Mouse (Mus musculus) naive thymus-derived CD4-positive, alpha-beta T cell, adult 2 months (primary cell): ENCODE data around the gene Enthd1.
A peak's percentile ranks its signal among the peaks of the same experiment; 100 is the strongest.

ENCODE experiments used
- DNase-seq: peaks from one replicate; pipeline ENCODE4 v3.0.0-alpha.2; 2011; ENCODE audit warnings: low read depth

Gene Enthd1

DNA sequence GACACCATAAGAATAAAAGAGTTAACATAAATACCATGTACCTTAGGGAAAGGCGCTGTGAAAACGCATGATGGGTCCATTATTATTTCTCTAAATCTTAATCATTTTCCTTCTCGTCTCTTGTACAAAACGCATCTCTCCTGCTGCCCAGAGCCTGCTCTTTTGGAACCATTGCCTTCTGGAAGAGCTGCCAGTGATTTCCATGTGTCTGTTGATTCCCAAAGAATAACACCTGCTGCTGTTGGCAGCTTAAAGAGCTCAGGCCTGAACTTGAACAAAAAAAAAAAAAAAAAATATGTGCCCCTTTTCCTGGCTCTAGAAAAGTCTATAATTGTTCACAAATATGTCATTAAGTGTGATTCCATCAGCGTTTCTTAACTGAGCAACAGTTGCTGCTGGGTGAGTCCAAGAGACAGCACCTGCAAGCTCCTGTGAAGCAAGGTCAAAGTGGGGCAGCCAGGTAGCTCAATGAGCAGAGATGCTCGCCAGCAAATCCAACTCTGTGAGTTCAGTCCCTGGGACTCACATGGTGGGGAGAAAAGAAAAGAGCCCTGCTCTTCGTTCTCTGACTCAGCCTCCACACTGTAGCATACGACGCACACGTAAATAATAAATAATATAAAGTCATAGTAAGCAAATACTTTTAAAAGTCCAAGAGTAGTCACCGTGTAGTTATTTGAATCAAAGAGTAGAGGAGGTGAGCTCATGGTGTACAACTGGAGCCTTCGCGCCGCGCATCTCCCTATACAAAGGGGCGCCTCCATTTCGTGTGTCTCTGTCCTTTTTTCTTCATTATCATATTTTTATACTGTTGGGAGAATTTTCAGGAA lies 9.5 kb upstream of the Enthd1 start:
- peak; percentile 59 for DNase-seq

GRCm38 (mm10) chr15:80572811-80573520 lies 8.0 kb upstream of the Enthd1 start:
- peak; percentile 53 for DNase-seq

DNA sequence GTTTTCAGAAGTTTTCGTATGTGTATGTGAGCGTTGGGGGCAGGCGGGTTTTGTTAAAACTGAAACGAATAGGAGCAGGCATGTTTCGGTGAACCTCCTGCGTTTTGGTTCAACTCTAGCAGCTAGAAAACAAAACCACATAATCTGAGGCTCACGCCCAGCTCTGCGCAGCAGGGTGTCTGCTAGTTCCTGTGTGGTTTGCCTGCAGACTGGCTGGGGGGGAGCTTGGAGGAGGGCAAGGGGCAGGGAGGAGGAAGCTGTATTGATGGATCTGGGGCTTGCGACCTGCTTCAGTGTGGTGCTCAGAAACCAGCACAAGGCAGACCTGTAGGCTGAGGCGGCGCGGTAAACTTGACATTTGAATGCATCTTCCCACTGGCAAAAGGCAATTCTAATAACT lies 7.3 kb upstream of the Enthd1 start, which contains the start of gene Grap2:
TSS of gene Grap2 (plus strand) at position 304 of the 400 bp plus-strand sequence.
- peak; percentile 95 for DNase-seq

DNA sequence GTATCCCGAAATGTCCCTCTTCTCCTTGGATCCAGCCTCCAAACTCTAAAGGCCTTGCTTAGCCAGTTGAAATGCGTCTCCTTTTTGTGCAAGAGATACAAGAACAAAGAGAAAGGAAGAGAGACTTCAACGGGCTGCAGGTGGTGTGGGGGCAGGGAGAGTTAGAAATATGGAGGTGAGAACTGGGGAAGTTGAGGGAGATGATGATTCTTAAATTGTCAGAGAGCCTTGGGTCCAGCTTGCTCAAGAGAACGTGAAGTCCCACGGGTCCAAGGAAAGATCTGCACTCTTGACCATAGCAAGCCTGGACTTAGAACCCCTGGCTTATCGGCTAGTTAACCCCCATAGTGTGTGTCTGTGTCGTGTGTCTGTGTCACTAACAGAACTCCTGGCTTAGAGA lies 6.7 kb upstream of the Enthd1 start:
- DNase-seq: peak; percentile 73

DNA sequence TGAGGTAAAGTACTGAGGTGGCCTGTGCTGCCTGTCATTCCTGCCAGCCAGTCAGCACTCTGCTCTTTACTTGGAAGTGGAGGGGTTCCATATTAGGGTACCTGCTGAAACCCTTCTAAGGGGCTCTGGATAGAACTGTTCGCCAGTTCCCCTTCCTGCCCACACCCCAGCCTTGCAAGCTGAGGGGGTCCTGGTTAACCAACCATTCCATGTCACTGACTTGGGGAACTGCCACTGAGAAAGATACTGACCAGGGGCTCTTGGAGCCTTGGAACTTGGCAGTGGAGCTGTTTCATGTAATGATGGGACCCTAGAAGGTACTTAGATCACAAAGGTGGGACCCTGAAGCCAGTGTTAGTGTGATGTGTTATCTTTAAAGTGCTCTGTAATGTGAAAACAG lies 5.3 kb upstream of the Enthd1 start:
- DNase-seq: peak; percentile 22

DNA sequence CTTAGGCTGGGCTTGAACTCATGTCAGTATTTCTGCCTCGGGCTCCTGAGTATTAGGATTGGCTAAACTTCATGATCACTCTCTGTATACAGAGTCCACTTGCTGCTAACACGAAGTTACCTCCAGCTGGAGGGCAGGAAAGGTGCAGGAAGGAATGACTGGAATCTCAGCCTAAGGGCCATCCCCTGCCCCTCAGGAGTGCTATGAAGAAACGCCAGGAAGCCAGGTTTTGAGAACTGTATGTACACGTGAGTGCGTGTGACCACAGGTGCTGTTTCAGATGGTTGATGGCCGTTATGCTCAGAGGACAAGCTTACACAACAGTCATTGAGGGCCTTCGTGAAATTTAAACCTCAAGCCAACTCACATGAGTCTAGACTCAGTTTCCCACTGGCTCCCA lies 4.2 kb upstream of the Enthd1 start:
- no peak for DNase-seq

- DNase-seq: peak; percentile 52
Observed at GRCm38 (mm10) chr15:80567731-80568130, 2.8 kb upstream of the Enthd1 start.

DNA sequence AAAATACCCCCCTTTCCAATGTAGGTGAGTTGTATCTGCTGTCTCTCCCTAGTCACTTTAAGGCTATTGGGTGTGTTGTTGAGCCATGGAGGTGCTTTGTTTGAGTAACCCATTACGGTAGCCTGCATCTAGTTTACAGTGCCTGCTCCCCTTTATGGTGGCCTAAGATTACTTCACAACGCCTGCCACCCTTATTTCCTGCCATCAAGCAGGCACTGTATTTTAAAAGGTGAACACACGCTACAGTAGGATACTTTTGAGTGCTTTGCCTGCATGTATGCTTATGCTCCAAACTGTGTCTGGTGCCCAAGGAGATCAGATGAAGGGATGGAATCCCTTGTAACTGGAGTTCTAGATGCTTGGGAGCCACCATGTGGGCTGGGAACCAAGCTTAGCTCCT lies 2.2 kb upstream of the Enthd1 start:
- peak; percentile 70 for DNase-seq

DNA sequence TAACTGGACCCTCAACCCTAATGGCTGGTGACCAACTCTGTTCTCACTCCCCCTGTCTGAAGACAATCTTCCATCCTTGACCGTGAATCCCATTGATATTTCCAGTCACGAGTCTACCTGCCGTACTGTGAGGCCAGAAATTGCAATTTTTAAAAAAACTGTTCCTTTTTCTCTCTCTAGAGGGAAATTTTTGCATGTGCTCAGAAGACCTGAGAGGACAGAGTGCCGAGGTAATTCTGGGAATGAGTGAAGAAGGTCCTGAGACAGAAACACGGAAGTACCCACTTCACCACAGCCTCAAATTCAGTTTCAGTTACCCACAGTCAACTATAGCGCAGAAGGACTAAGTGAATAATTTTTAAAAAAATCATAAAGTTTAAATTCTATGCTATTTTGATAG lies 1.7 kb upstream of the Enthd1 start:
- no peak for DNase-seq

DNA sequence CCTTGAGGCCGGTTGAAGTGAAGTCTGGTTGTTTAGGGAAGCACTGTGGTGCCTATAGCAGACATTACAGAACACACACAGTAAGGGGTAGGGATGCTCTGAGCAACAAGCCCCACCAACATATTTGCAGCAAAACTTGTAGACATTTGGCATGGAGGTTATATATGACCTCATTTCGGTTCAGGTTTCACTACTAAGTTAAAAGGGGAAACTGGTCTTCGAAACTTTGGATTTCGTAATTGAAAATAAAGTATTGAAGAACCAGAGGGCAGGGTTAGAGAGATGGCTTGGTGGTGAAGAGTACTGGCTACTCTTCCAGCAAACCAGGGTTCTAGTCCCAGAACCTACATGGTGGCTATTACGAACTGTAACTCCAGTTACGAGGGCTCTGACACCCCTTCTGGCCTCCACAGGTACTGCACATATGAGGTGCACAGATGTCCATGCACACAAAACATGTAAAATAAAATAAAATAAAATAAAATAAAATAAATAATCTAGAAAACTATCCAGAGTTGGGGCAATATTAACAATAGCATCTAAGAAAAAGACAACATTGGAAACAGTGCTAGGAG lies 1.2 kb downstream of the Enthd1 start:
- DNase-seq: peak; percentile 58

DNA sequence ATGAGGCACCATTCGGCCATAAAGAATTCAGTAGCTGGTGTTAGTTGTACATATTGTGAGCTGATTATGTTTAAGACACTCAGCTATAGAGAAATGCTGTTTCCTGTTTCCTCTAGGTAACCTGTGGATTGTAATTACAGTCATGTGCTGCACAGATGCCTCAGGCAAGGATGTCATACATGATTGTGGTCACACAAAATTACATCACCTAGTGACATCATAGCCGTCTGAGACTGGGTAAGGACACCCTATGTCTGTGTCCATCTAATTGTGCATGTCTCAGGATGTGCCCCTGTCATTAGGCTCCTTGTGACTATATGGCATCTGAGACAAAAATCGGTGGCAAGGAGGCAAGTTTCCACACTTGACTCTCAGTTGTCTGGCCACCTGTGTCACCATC lies 2.5 kb downstream of the Enthd1 start:
- DNase-seq: peak; percentile 82

DNA sequence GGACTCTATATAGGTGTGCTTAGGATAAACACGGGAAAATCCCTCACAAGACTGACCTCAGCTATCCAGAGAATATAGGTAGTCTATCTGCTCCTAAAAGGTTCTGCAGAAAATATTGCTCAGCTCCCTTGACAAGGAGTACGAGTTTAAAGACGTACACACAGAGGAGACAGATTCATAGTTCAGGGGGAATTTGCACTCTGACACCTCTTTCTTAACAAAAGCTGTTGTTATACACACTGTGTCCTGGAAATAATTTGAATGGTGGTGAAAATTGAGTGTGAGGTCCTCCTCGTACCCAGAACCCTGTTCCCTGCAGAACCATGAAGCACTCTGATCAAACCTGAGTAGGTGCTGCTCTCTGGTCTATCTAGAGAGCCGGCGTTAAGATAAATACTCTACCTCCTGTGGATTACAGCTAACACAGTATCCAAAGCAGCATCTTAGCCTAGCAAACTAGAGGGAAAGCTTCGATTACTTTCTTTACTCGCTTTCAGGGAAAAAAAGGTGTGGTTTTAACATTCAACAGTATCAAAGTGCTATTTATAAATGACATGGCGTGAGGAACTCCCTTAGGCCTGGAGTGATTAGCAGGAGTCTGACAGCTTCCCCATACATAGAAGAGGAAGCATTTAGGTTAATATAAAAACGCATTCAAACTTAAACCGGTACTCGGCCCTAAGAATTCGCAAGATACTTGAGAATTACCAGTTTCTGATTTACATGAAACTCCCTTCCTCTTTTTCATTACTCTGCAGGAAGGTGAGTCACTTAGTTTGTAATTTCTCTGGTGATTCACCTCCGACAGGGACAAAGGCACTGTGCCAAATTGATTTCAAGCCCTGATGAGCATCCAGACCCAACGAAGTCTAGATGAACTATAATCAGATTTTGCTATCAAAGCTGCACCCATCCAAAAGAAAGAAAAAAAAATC lies 4.0 kb downstream of the Enthd1 start:
- peak; percentile 61 for DNase-seq

- DNase-seq: no peak
Observed at GRCm38 (mm10) chr15:80559978-80560377, 5.0 kb downstream of the Enthd1 start.

DNA sequence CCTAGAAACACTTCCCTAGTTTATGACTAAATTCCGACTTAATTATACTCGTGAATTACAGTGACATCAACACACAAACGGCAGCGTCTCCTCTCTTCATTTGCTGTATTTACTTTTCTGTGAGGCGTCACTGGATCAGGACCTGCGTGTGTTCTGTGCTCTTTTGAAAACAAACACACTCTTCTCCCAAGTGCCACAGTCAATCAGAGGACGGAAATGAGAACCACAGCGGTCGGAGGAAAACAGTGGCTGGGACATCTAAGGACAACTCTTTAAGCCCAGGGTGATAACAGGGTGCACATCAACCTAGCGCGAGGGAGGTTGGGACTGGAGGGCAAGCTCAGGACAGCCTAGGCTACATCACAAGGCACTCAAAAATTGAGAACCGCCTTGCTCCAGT lies 5.4 kb downstream of the Enthd1 start:
- DNase-seq: peak; percentile 77

DNA sequence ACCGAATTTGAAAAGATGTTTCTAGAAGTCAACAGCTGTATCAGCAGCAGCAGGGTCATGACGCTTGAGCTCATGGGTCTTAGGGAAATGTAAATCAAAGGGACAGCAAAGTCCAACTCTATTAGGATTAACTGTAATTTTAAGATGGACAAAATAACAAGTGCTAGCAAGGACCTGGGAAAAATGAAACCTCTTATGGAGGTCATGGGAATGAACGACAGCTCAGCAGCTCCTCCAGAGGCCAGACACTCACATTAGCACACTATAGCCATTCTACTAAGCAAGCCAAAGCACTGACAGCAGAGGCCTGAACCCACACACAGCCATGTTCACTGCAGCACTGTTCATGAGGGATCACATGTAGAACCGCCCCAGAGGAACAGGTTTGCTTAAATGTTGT lies 7.2 kb downstream of the Enthd1 start:
- peak; percentile 58 for DNase-seq

DNA sequence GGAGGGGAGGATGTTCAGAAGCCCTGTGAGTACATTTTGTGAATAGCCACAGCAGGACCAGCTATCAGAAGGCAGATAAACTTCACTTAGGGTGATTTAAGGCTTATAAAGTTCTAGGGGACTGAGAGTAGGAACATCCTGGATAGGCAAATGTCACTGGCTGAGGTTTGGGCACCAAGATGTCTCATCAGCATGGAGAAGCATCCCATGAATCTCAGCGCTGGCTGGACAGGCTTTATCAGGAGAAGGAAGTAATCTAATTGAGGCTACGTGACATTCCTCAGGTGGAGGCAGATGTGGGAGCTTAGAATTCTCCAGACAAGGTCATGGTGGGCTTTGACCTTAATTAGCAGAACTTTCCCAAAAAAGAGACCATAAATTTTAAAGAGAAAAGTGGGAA lies 8.9 kb downstream of the Enthd1 start:
- no peak for DNase-seq

GRCm38 (mm10) chr15:80554860-80555822 lies 9.8 kb downstream of the Enthd1 start:
- DNase-seq: peak; percentile 82

GRCm38 (mm10) chr15:80545430-80545829 lies 19.5 kb downstream of the Enthd1 start:
- no peak for DNase-seq

GRCm38 (mm10) chr15:80544115-80544514 lies 20.8 kb downstream of the Enthd1 start:
- DNase-seq: peak; percentile 73

- peak; percentile 86 for DNase-seq
Observed at GRCm38 (mm10) chr15:80538671-80539340, 26.1 kb downstream of the Enthd1 start.
